ENCODE assay signal across 21 mouse cellular contexts in the genomic region with DNA sequence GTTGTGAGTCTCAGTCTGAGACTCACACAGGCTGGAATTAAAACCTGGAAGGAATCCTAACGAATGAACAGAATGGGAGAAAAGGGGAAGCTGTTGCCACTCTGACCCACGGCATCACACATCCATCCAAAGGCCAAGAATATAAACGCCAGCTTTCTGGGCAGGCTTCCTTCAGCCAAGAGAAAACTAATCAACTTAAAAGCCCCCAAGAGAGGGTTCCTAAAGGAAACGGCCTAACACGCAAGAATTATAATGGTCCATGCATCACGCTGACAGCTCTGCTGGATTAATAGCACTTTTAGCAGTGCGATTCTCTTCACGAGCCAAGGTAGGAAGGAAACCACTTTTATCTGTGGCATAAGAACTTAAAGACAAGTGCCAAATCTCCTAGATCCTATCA.
DNase-seq lines count a peak whose midpoint lies in the region; ATAC-seq and TF ChIP-seq lines count a peak whose summit lies in the region.
"Had no signal": no experiment of that assay in that cellular context is flagged by ENCODE, and none has a peak within 500 bp of the region (broad histone marks: within the 10 kb centered on the region; RNA-seq: fewer than 3 reads in every experiment).

No protein-coding gene starts in this region.

- H3K9me3 ChIP-seq in hindbrain, embryonic 14.5 days (ENCODE audit: control insufficient read depth, low read length) = no peaks in the 10 kb centered on the region
- no peaks in the 10 kb centered on the region for H3K9me3 ChIP-seq in hindbrain, embryonic 10.5 days
- H3K9me3 ChIP-seq in neural tube, embryonic 15.5 days (replicated peaks) = no peaks in the 10 kb centered on the region
- H3K9me3 ChIP-seq: heart, embryonic 15.5 days; intestine, embryonic 15.5 days; stomach, embryonic 15.5 days had no signal

- H3K4me3 ChIP-seq in hindbrain, embryonic 14.5 days (replicated peaks; ENCODE audit: low read length) = no peak overlapping the region
- H3K4me3 ChIP-seq in hindbrain, embryonic 10.5 days = no peak overlapping the region
- no peak overlapping the region for H3K4me3 ChIP-seq in layer of hippocampus, adult 2 months
- H3K4me3 ChIP-seq in neural tube, embryonic 15.5 days (replicated peaks) = no peak overlapping the region
- H3K4me3 ChIP-seq: heart, embryonic 15.5 days; intestine, embryonic 15.5 days; stomach, embryonic 15.5 days had no signal

- DNase-seq in hindbrain, embryonic 14.5 days (ENCODE audit: low spot score) = peak; percentile 49
- DNase-seq in hindbrain, embryonic 10.5 days (ENCODE audit: low spot score) = no peak
- DNase-seq in layer of hippocampus, adult 2 months (ENCODE audit: low spot score in 2 of 2) = no peak
- DNase-seq in layer of hippocampus, adult 9-10 months (ENCODE audit: low spot score) = no peak
- DNase-seq in fat pad, adult 2 months (ENCODE audit: extremely low read depth, low read depth, low spot score) = peak; percentile 34
- no peak for DNase-seq in spleen, adult 12 weeks (ENCODE audit: low spot score)
- DNase-seq: B cell, adult 2 months; cerebellum, adult 8-10 months; gastrocnemius, postnatal 36 days; heart, postnatal 4 days; lung, adult 18-20 months; lung, postnatal 4 days; right cerebral cortex, postnatal 25 days; thymus, adult 18-20 months had no signal

- 33% methylated on average over 8 of the region's 8 CpGs for WGBS in hindbrain, embryonic 14.5 days
- WGBS in hindbrain, embryonic 10.5 days = 73% methylated on average over 8 of the region's 8 CpGs
- WGBS in neural tube, embryonic 15.5 days = 9% methylated on average over 8 of the region's 8 CpGs

- H3K27ac ChIP-seq in hindbrain, embryonic 14.5 days = no peak overlapping the region
- no peak overlapping the region for H3K27ac ChIP-seq in hindbrain, embryonic 10.5 days
- H3K27ac ChIP-seq in layer of hippocampus, adult 2 months = peak overlapping the region; percentile 89
- 0 out of 2 replicates have a peak overlapping the region, but pooled peaks have one; percentile 37 for H3K27ac ChIP-seq in neural tube, embryonic 15.5 days (replicated peaks)
- H3K27ac ChIP-seq: heart, embryonic 15.5 days; intestine, embryonic 15.5 days; stomach, embryonic 15.5 days had no signal

- no peak overlapping the region for H3K4me2 ChIP-seq in hindbrain, embryonic 14.5 days (replicated peaks)
- no peak overlapping the region for H3K4me2 ChIP-seq in neural tube, embryonic 15.5 days
- H3K4me2 ChIP-seq: heart, embryonic 15.5 days; intestine, embryonic 15.5 days; liver, embryonic 11.5 days; midbrain, embryonic 11.5 days; stomach, embryonic 15.5 days had no signal

- H3K4me1 ChIP-seq in hindbrain, embryonic 14.5 days (replicated peaks; ENCODE audit: control insufficient read depth, insufficient read depth, low read length) = peaks cover 12% of the 10 kb centered on the region; the same call in 1 of the 2 replicates
- peaks cover 12% of the 10 kb centered on the region; the same call in 1 of the 2 replicates for H3K4me1 ChIP-seq in hindbrain, embryonic 10.5 days (replicated peaks)
- peaks cover 26% of the 10 kb centered on the region for H3K4me1 ChIP-seq in neural tube, embryonic 15.5 days
- H3K4me1 ChIP-seq: heart, embryonic 15.5 days; intestine, embryonic 15.5 days; stomach, embryonic 15.5 days had no signal

- H3K9ac ChIP-seq in hindbrain, embryonic 14.5 days = no peak overlapping the region
- H3K9ac ChIP-seq in neural tube, embryonic 15.5 days (replicated peaks) = no peak overlapping the region
- H3K9ac ChIP-seq: heart, embryonic 15.5 days; intestine, embryonic 15.5 days; stomach, embryonic 15.5 days had no signal

- H3K27me3 ChIP-seq in hindbrain, embryonic 14.5 days (ENCODE audit: control insufficient read depth, insufficient read depth, low read length) = no peaks in the 10 kb centered on the region
- H3K27me3 ChIP-seq in hindbrain, embryonic 10.5 days (ENCODE audit: insufficient read depth, poor library complexity, severe bottlenecking) = no peaks in the 10 kb centered on the region
- H3K27me3 ChIP-seq in neural tube, embryonic 15.5 days (replicated peaks) = no peaks in the 10 kb centered on the region
- H3K27me3 ChIP-seq: heart, embryonic 15.5 days; intestine, embryonic 15.5 days; stomach, embryonic 15.5 days had no signal

- ATAC-seq in hindbrain, embryonic 14.5 days (ENCODE audit: low FRiP score) = no peak; the same call in 1 of the 2 replicates
- ATAC-seq in neural tube, embryonic 15.5 days (ENCODE audit: low FRiP score) = 0 out of 2 replicates have a peak, but pooled peaks have one; percentile 19
- ATAC-seq: forebrain, embryonic 16.5 days; intestine, embryonic 15.5 days had no signal

- 0 out of 2 replicates have a peak, but pooled peaks cover 5% of the 10 kb centered on the region for H3K36me3 ChIP-seq in hindbrain, embryonic 14.5 days (replicated peaks; ENCODE audit: control insufficient read depth, insufficient read depth)
- peaks cover 18% of the 10 kb centered on the region for H3K36me3 ChIP-seq in hindbrain, embryonic 10.5 days
- no peaks in the 10 kb centered on the region for H3K36me3 ChIP-seq in neural tube, embryonic 15.5 days
- H3K36me3 ChIP-seq: heart, embryonic 15.5 days; intestine, embryonic 15.5 days; stomach, embryonic 15.5 days had no signal

- no peak for TF ChIP-seq CTCF in layer of hippocampus, adult 2 months (conservative IDR thresholded peaks at IDR 0.05)

Comparison
In these comparisons a context has a peak if more than half of its experiments do, and no peak if none do; other contexts are left out.
1. DNase-seq: peak in hindbrain, embryonic 14.5 days (single experiment) and fat pad, adult 2 months (single experiment); none in hindbrain, embryonic 10.5 days (single experiment), layer of hippocampus, adult 2 months (0 of 2), layer of hippocampus, adult 9-10 months (single experiment) and spleen, adult 12 weeks (single experiment).
2. H3K27ac ChIP-seq: peak in layer of hippocampus, adult 2 months (single experiment) and neural tube, embryonic 15.5 days (single experiment); none in hindbrain, embryonic 14.5 days (single experiment) and hindbrain, embryonic 10.5 days (single experiment).